16 mouse cellular contexts compared by ENCODE assay signal in the genomic region with DNA sequence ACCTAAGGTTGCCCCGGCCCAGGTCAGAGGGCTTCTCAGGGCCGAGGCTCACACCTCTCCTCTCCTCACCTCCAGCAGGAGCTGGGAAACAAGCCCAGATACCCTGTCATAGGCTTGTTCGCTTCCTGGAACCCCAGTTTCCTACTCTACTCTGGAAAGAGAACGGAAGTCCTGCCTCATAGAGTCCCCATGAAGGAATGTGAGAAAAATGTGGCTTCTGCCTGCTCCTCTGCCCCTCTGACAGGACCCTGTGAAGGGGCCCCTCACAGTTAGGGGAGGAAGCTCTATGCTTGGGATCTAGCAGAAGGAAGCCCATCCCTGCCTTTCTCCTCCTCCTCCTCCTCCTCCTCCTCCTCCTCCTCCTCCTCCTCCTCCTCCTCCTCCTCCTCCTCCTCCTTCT. TPM values are rescaled to one million over a fixed set of nuclear protein-coding genes. Genes with fewer than 3 reads are reported as not detected.
"Had no signal": no experiment of that assay in that cellular context is flagged by ENCODE, and none has a peak within 500 bp of the region (broad histone marks: within the 10 kb centered on the region; RNA-seq: fewer than 3 reads in every experiment).

No protein-coding gene starts in this region.

- H3K36me3 ChIP-seq: limb, embryonic 13.5 days; midbrain, embryonic 12.5 days; neural tube, embryonic 13.5 days had no signal

- H3K27ac ChIP-seq: hindbrain, postnatal 0 days; limb, embryonic 13.5 days; liver, embryonic 14.5 days; midbrain, embryonic 12.5 days; neural tube, embryonic 13.5 days had no signal

- H3K4me3 ChIP-seq: limb, embryonic 13.5 days; midbrain, embryonic 12.5 days; neural tube, embryonic 13.5 days had no signal

- DNase-seq: kidney, adult 11 months; left cerebral cortex, postnatal 4 days; lung, adult 18-20 months; retina, postnatal 1 day; right cerebral cortex, postnatal 4 days; spleen, adult 18-20 months; thymus, postnatal 36 days had no signal

- ATAC-seq: hindbrain, postnatal 0 days; midbrain, embryonic 16.5 days had no signal

- H3K27me3 ChIP-seq: limb, embryonic 13.5 days; neural tube, embryonic 13.5 days had no signal

- H3K9me3 ChIP-seq: limb, embryonic 13.5 days; midbrain, embryonic 12.5 days; neural tube, embryonic 13.5 days had no signal

- H3K9ac ChIP-seq: limb, embryonic 13.5 days; liver, embryonic 14.5 days; midbrain, embryonic 12.5 days; neural tube, embryonic 13.5 days had no signal

- H3K4me2 ChIP-seq: limb, embryonic 13.5 days; midbrain, embryonic 12.5 days; neural tube, embryonic 13.5 days had no signal

RNA-seq across cellular contexts. Expression of gene Pald1, which starts 9.3 kb away (rescaled TPM):
- total RNA-seq: megakaryocyte-erythroid progenitor cell, adult 5-6 weeks had no signal

RNA-seq across cellular contexts. Expression of gene Nodal, which starts 25.2 kb away (rescaled TPM):
- total RNA-seq: layer of hippocampus, postnatal 14 days; megakaryocyte-erythroid progenitor cell, adult 5-6 weeks had no signal
- polyA plus RNA-seq: midbrain, embryonic 12.5 days; neural tube, embryonic 13.5 days; stomach, embryonic 14.5 days had no signal
